Mouse (Mus musculus) heart, embryonic 14.5 days (tissue): ENCODE data around the gene Arl15. TPM values are rescaled to one million over a fixed set of nuclear protein-coding genes. Genes with fewer than 3 reads are reported as not detected.

Source experiments
- ATAC-seq: fragments of 200-750 bp; cut with Nextera tagmentation; 2 replicates; pipeline ENCODE4 v1.8.0; 2017; ENCODE audit warnings: low read depth, moderate TSS enrichment; ENCODE audit not compliant: insufficient number of reproducible peaks, insufficient read depth, low FRiP score
- H3K27ac ChIP-seq, 2 experiments: fragments of 200-500 bp in 1 of 2; fragments of 300-500 bp in 1 of 2; sonication (generic) in 1 of 2; replicated peaks in 1 of 2; 2 replicates each; pipeline ENCODE4 v1.5.1; 2012 to 2014; ENCODE audit warnings: low read depth in 2 of 2, low read length in 2 of 2, control low read depth in 1 of 2, mild to moderate bottlenecking in 1 of 2, mixed read lengths in 1 of 2; ENCODE audit not compliant: control insufficient read depth in 1 of 2, insufficient read depth in 1 of 2
- H3K27me3 ChIP-seq: fragments of 300-500 bp; sonication (generic); 2 replicates; pipeline ENCODE4 v1.6.1; 2014; ENCODE audit warnings: mild to moderate bottlenecking, low read length, control low read depth; ENCODE audit not compliant: control insufficient read depth, insufficient read depth
- H3K36me3 ChIP-seq: fragments of 300-500 bp; sonication (generic); 2 replicates; pipeline ENCODE4 v1.6.1; 2014; ENCODE audit warnings: mild to moderate bottlenecking, control low read depth, low read length, mixed read lengths; ENCODE audit not compliant: control insufficient read depth, insufficient read depth
- H3K4me1 ChIP-seq, 2 experiments: fragments of 200-500 bp in 1 of 2; fragments of 300-500 bp in 1 of 2; sonication (generic) in 1 of 2; 2 replicates each; pipeline ENCODE4 v1.6.1; 2012 to 2014; ENCODE audit warnings: low read length in 2 of 2, control low read depth in 1 of 2, mixed read lengths in 1 of 2; ENCODE audit not compliant: control insufficient read depth in 2 of 2, insufficient read depth in 2 of 2
- H3K4me2 ChIP-seq: fragments of 300-500 bp; sonication (generic); 2 replicates; pipeline ENCODE4 v1.6.1; 2014; ENCODE audit warnings: mild to moderate bottlenecking, low read length
- H3K4me3 ChIP-seq, 2 experiments: fragments of 200-500 bp in 1 of 2; fragments of 300-500 bp in 1 of 2; sonication (generic) in 1 of 2; 2 replicates each; pipeline ENCODE4 v1.5.1; 2012 to 2014; ENCODE audit warnings: low read length in 2 of 2, mild to moderate bottlenecking in 2 of 2, control low read depth in 1 of 2, low read depth in 1 of 2, moderate library complexity in 1 of 2; ENCODE audit not compliant: control insufficient read depth in 1 of 2, insufficient read depth in 1 of 2
- H3K9ac ChIP-seq: fragments of 300-500 bp; sonication (generic); 2 replicates; pipeline ENCODE4 v1.6.1; 2014; ENCODE audit warnings: mild to moderate bottlenecking, low read length
- H3K9me3 ChIP-seq: fragments of 300-500 bp; sonication (generic); 2 replicates; pipeline ENCODE4 v1.6.1; 2016; ENCODE audit warnings: low read length, control low read depth; ENCODE audit not compliant: control insufficient read depth
- WGBS: fragments of 180-500 bp; shearing (Covaris S2); extraction: QIAGEN DNeasy Blood & Tissue Kit; methylation state at CpG from one replicate; pipeline ENCODE4 v1.1.7; 2014; 5-methylcytosine and 5-hydroxymethylcytosine counted together
- polyA plus RNA-seq: library from polyadenylated mRNA; unstranded; fragments of >200 nt; fragmentation: Nextera tagmentation; extraction: Ambion mirVana; gene quantifications from 2 replicates; pipeline ENCODE4 v1.2.1, GENCODE M21; 2014

The Arl15 gene
- polyA plus RNA-seq, 1 experiment from 2014 or later, result 8.3 TPM

DNA sequence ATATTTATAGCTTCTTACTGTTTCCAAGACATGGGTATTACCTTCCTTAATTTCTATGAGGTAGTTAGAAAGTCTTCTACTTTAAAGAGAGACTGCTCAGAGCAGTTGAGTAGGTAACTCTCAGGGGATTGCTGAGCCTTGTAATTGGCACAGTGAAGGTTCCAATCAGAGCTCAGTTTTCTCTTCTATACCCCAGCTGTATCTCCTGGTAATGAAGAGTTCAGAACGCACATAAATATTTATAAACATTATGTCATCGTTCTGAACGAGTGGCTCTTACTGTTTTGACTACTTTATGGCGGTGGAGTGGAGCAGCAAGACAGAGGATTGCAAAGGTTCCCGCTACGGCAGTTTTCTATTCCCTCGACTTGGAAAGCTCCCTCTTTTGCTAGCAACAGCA lies 311.8 kb downstream of the Arl15 start:
- peaks cover 0 to 7% of the 10 kb centered on the region in 2 experiments; a peak in 3 of 4 replicates for H3K4me1 ChIP-seq
- no peak for ATAC-seq
- H3K27me3 ChIP-seq, result no peaks in the 10 kb centered on the region
- H3K27ac ChIP-seq, result no peak overlapping the region
- H3K4me2 ChIP-seq, result no peak overlapping the region
- H3K9ac ChIP-seq, result no peak overlapping the region
- WGBS, result 71% methylated on average over 7 of the region's 7 CpGs
- H3K9me3 ChIP-seq, result no peaks in the 10 kb centered on the region
- H3K4me3 ChIP-seq, result no peak overlapping the region
- H3K36me3 ChIP-seq, result no peaks in the 10 kb centered on the region

DNA sequence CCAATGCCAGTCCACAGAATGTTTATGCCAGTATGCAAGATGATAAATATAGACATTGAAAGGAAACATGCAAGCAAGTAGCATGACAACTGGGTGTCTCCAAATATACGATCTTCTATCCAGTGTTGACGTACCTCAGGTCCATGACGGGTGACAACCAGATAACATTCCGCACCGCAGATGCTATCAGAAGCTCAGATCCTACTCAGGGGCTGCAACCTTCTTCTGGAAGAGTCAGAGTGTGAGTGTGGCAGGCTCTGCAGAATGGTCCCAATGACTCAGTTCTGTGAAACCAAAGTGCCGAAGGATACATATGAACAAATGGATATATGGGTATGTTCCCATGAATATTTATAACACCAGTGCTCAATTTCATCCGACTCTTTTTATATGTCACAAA lies 313.2 kb downstream of the Arl15 start:
- no peak for ATAC-seq
- Histone ChIP-seq H3K27me3 (no peaks in the 10 kb centered on the region), H3K9me3 (no peaks in the 10 kb centered on the region), H3K36me3 (no peaks in the 10 kb centered on the region), H3K27ac (no peak overlapping the region), H3K4me3 (no peak overlapping the region), H3K4me2 (no peak overlapping the region), H3K9ac (no peak overlapping the region), H3K4me1 (no peaks in the 10 kb centered on the region; a peak in 1 of 4 replicates)
- WGBS, result 63% methylated on average over 7 of the region's 7 CpGs

DNA sequence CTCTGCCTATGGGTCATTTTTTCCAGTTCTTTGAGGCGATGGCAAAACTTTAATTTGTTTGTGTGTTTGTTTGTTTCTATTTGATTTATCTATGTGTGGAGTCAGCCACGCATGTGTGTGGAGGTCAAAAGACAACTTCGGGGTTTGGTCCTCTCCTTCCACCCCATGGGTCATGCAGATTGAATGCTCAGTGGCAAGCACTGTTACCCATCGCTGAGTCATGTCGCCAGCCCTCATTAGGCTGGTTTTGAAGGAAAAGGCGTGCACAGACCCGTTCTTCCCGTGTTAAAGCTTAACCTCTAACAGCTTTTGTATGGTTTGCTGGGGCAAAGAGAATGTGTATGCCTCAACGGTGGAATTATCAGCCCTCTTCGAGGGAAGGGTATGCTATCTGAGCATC lies 315.1 kb downstream of the Arl15 start:
- 83% methylated on average over 10 of the region's 10 CpGs for WGBS
- no peak overlapping the region for H3K4me3 ChIP-seq
- no peaks in the 10 kb centered on the region for H3K36me3 ChIP-seq
- no peaks in the 10 kb centered on the region; a peak in 1 of 4 replicates for H3K4me1 ChIP-seq
- H3K9ac ChIP-seq, result no peak overlapping the region
- H3K4me2 ChIP-seq, result no peak overlapping the region
- H3K9me3 ChIP-seq, result no peaks in the 10 kb centered on the region
- no peak overlapping the region for H3K27ac ChIP-seq
- H3K27me3 ChIP-seq, result no peaks in the 10 kb centered on the region
- no peak for ATAC-seq

DNA sequence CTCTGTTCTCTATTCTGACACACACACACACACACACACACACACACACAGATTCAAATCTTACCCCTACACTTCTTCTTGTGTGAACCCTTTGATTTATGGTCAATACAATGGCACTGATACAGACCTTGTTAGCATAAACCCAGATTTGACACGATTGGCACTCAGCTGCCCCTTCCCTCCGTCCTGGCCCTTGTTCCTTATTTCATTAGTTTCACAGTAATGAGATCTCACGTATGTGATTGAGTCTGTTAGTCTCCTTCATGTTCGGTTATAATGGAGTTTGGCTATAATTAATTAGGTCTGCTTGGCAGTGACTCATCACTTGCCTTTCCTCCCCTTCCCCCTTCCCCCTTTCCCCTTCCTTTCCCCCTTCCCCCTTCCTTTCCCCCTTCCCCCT lies 315.5 kb downstream of the Arl15 start:
- no peak overlapping the region for H3K27ac ChIP-seq
- H3K9me3 ChIP-seq, result no peaks in the 10 kb centered on the region
- no peak overlapping the region for H3K4me3 ChIP-seq
- no peaks in the 10 kb centered on the region for H3K36me3 ChIP-seq
- WGBS, result 69% methylated on average over 4 of the region's 4 CpGs
- H3K27me3 ChIP-seq, result no peaks in the 10 kb centered on the region
- no peak overlapping the region for H3K4me2 ChIP-seq
- ATAC-seq, result no peak
- H3K4me1 ChIP-seq, result no peaks in the 10 kb centered on the region; a peak in 1 of 4 replicates
- no peak overlapping the region for H3K9ac ChIP-seq

DNA sequence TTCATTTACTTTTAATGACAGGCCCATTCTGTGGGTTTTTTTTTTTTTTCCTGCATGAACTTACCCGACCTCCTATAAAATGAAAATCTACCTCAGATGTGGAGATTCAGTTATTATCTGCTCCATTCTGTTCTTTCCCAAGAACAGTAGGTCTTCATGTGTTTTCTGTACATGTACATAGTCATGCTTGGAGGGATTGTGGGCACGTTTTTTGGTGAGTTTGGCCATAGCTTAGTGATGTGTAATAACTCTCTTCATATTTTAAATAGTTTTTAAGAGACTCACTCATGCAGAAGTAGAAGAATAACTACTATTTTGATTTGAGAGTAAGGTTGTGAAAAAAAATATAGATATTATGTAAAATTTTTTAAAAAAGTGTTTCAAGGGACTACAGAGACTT lies 319.2 kb downstream of the Arl15 start:
- 55% methylated on average over 2 of the region's 2 CpGs for WGBS
- H3K4me1 ChIP-seq, result peaks cover under 1 to 6% of the 10 kb centered on the region in 2 experiments; a peak in 3 of 4 replicates
- H3K4me3 ChIP-seq, result no peak overlapping the region
- H3K27ac ChIP-seq, result no peak overlapping the region
- no peaks in the 10 kb centered on the region for H3K9me3 ChIP-seq
- ATAC-seq, result no peak
- no peaks in the 10 kb centered on the region for H3K27me3 ChIP-seq
- H3K9ac ChIP-seq, result no peak overlapping the region
- H3K36me3 ChIP-seq, result no peaks in the 10 kb centered on the region
- H3K4me2 ChIP-seq, result no peak overlapping the region

DNA sequence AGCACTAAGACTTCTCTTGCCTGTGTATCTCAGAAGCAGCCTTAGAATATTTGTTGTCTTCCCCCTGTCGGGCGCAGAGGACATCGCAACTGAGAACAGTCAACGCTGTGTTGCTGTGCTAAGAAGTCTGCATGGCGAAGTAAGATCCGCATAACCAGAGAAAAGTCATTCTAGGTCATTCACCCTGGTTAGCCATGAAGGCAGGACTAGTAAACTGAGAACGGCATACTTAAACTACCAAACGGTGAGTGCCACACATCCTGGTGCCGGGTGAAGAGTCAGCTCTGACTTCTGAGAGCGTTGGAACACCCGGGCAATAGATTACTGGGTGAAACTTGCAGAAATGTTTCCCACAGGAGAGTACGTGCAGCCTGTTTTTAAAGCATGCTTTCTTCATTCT lies 320.3 kb downstream of the Arl15 start:
- H3K4me1 ChIP-seq, result peaks cover 2 to 10% of the 10 kb centered on the region in 2 experiments
- no peaks in the 10 kb centered on the region for H3K36me3 ChIP-seq
- no peak for ATAC-seq
- no peak overlapping the region for H3K9ac ChIP-seq
- 89% methylated on average over 12 of the region's 12 CpGs for WGBS
- no peak overlapping the region for H3K4me2 ChIP-seq
- H3K9me3 ChIP-seq, result no peaks in the 10 kb centered on the region
- no peaks in the 10 kb centered on the region for H3K27me3 ChIP-seq
- no peak overlapping the region for H3K27ac ChIP-seq
- no peak overlapping the region for H3K4me3 ChIP-seq

DNA sequence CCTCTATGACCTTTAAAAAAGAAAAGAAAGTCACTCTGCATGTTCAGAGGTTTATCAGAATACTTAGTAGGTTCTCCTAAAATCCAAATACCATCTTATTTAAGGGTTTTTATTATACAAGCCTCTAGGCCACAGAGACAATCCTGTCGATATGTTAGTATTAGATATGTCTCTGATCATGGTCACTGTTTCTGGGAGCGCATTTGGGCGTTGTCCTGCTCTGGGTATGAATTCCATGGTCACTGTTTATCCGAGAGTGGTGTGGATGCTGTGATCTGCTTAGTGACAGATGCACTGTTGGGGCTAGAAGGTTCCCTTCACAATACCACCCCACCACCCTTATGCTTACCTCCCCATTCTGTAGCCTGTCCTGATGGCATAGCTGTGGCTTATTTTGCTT lies 320.8 kb downstream of the Arl15 start:
- Histone ChIP-seq H3K4me3 (no peak overlapping the region), H3K4me1 (peaks cover 2 to 10% of the 10 kb centered on the region in 2 experiments), H3K36me3 (no peaks in the 10 kb centered on the region), H3K27ac (no peak overlapping the region), H3K9me3 (no peaks in the 10 kb centered on the region), H3K9ac (no peak overlapping the region), H3K27me3 (no peaks in the 10 kb centered on the region), H3K4me2 (no peak overlapping the region)
- 85% methylated on average over 4 of the region's 4 CpGs for WGBS
- no peak for ATAC-seq

DNA sequence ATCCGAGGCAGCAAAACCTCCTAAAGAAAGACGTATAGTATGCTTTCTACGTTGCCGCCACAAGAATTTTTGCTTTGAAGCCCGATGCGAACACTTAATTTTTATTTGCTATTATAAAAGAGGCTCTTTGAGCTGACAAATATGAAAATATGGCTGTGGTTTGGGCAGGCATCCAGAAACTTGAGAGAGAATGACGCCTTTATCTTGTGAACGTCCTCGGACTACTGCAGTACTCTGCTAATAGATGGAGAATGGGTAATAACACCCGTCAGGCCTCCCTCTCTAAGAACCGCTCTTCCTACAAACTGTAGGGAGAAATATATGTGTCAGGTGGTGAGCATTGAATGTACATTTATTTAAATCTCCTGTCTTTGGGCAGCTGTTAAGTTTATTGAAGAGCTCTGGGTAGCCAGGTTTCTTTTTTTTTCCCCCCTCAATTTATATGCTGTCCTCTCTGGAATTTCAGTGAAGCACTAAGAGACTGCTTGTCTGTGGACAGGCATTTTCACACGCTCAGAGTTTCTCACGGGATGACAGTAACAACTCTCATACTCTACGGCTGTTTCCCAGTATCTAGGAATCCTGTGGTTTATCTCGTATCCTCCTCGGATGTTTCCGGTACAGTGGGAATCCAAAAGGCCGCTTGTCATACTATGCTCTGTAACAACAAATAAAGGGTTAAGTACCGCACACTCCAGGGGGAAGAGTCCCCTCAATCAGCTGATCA lies 324.0 kb downstream of the Arl15 start:
- no peak overlapping the region for H3K9ac ChIP-seq
- no peak overlapping the region for H3K4me2 ChIP-seq
- H3K4me3 ChIP-seq, result no peak overlapping the region
- no peaks in the 10 kb centered on the region for H3K27me3 ChIP-seq
- no peaks in the 10 kb centered on the region for H3K36me3 ChIP-seq
- H3K9me3 ChIP-seq, result no peaks in the 10 kb centered on the region
- H3K27ac ChIP-seq, result no peak overlapping the region
- no peak for ATAC-seq
- peaks cover 2 to 10% of the 10 kb centered on the region in 2 experiments for H3K4me1 ChIP-seq
- WGBS, result 40% methylated on average over 19 of the region's 19 CpGs
